Mouse (Mus musculus) heart, postnatal 25 days (tissue): ENCODE results near the gene Tmem53. TPM values are rescaled to one million over a fixed set of nuclear protein-coding genes. Genes with fewer than 3 reads are reported as not detected.

Experiments
- DNase-seq: peaks from one replicate; pipeline ENCODE4 v3.0.0; 2022; ENCODE audit warnings: low spot score
- intact Hi-C: fragments of 180-260 bp; cut with DNase I; formaldehyde crosslinking; loops from one replicate; pipeline ENCODE4 v1.15.1; 2025
- total RNA-seq, 2 experiments: library from RNA; stranded (reverse); gene quantifications; 2 replicates each; pipeline ENCODE4 v1.2.3; 2021

Gene Tmem53
- 10 to 100 TPM; 23.8 to 30.3 TPM for total RNA-seq

GRCm38 (mm10) chr4:117251801-117252316 lies at the start of gene Tmem53, which contains the start of gene Armh1:
Tmem53 (plus strand) TSS chr4:117251951.
Armh1 (minus strand) TSS chr4:117252125.
- intact Hi-C loops, result no loop called here
- peak; percentile 86 for DNase-seq

GRCm38 (mm10) chr4:117202046-117202991 lies 49.4 kb upstream of the Tmem53 start:
- intact Hi-C loops, result no loop called here
- DNase-seq, result no peak

DNA sequence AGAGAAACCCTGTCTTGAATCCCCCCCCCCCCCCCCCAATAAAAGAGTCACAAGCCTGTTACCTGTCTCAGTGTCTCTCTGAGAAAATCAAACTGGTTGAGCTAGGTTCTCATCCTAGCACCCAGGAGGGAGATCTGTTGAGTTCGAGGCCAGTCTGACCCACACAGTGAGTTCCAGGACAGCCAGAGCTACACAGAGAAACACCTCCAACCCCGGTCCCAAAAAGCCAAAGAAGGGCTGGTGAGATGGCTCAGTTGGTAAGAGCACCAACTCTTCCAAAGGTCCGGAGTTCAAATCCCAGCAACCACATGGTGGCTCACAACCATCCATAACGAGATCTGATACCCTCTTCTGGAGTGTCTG lies 48.8 kb upstream of the Tmem53 start:
- no peak for DNase-seq
- intact Hi-C loops, result no loop called here

- no peak for DNase-seq
- intact Hi-C loops, result no loop called here
Measured at GRCm38 (mm10) chr4:117209592-117209991, 42.2 kb upstream of the Tmem53 start.

- intact Hi-C loops, result no loop called here
- peak; percentile 31 for DNase-seq
Measured at GRCm38 (mm10) chr4:117210147-117211074, 41.3 kb upstream of the Tmem53 start.

DNA sequence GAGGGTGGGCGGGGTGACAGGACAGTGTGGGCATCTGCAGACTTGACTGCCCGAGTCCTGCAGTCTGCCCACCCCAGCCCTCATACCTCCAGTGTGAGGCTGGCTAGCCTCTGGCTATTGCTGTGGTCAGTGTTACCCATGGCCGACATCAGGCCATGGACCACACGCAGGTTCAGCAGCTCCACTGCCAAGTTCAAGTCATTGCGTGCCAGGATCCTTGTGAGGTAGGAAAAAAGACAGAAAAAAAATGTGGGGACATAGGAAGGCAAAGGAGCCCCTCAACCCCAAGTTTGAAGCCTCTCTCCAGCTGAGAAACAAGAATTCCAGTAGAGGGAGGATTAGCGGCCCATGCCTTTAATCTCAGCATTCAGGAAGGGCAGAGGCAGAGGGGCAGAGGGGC lies 37.5 kb upstream of the Tmem53 start:
- DNase-seq, result no peak
- intact Hi-C loops, result no loop called here

GRCm38 (mm10) chr4:117217029-117217428 lies 34.7 kb upstream of the Tmem53 start:
- intact Hi-C loops, result loop anchor here (5.0 kb wide), 1 partner anchor 215 kb away; no protein-coding TSS in a partner anchor

GRCm38 (mm10) chr4:117218517-117219219 lies 33.1 kb upstream of the Tmem53 start:
- no peak for DNase-seq
- intact Hi-C loops, result loop anchor here (5.0 kb wide), 1 partner anchor 216 kb away; no protein-coding TSS in a partner anchor

More at GRCm38 (mm10) chr4:117217029-117217428, 34.7 kb upstream of the Tmem53 start:
- no peak for DNase-seq

DNA sequence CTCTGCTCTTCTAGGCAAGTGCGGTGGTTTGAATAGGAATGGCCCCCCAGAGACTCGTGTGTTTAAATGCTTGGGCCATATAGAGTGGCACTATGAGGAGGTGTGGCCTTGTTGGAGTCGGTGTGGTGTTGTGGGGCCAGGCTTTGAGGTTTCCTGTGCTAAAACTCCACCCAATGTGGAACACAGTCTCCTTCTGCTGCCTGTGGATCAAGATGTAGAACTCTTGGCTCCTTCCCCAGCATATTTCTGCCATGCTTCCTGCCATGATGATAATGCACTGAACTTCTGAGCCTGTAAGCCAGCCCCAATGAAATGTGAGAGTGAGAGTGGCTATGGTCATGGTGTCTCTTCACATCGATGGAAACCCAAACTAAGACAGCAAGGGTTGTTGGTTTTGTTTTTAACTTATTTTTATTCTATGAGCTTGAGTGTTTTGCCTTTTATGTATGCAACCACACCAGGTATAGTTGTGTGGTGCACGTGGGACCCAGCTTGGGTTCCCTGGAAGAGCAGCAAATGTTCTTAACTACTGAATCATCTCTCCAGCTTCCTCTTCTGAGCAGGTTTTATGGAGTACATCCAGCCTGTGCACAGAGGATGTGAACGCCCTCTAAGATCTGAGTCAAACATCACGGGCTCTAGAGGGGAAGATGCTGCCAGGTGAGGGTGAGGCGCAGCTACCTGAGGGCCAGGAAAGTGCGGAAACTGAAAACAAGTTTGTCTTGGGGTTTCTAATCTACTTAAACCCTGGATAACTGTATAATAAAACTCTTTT lies 30.8 kb upstream of the Tmem53 start:
- intact Hi-C loops, result no loop called here
- no peak for DNase-seq

DNA sequence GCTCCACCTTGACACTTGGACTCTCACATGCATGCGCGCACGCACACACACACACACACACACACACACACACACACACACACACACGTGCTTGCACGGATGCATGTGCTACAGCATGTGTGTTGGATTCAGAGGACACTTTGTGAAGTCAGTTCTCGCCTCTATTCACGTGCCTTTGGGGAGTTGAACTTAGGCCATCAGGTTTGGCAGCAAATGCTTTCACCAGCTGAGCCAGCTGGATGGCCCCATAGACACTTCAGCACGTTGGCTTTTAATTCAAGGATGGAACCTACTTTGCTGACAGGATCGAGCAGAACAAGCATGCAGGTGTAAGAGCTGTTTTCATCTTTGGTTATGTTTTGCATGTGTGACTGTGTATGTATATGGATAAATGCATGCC lies 29.9 kb upstream of the Tmem53 start:
- intact Hi-C loops, result no loop called here
- DNase-seq, result no peak

GRCm38 (mm10) chr4:117223001-117223400 lies 28.8 kb upstream of the Tmem53 start:
- DNase-seq, result no peak
- intact Hi-C loops, result no loop called here

DNA sequence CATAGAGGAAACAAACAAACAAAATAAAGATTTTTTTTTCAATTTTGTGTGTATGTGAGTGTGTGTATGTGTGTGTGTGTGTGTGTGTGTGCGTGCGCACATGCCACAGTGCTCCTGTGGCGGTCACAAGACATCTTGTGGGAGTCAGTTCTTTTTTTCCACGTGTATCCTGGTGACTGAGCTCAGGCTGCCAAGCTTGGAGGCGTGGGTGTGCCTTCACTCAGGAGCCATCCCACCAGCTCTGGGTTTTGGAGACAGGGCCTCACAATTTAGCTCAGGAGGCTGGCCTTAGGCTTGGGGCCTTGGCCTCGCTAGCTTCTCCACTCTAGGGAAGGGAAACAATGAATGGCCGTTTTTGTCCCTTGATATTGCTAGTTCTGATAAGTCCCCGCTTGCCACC lies 27.6 kb upstream of the Tmem53 start:
- intact Hi-C loops, result no loop called here
- DNase-seq, result no peak

GRCm38 (mm10) chr4:117225250-117225649 lies 26.5 kb upstream of the Tmem53 start:
- intact Hi-C loops, result no loop called here
- no peak for DNase-seq

GRCm38 (mm10) chr4:117229590-117229989 lies 22.2 kb upstream of the Tmem53 start:
- intact Hi-C loops, result no loop called here
- no peak for DNase-seq

- intact Hi-C loops, result loop anchor here (1.0 kb wide), 1 partner anchor 37 kb away; no protein-coding TSS in a partner anchor
- no peak for DNase-seq
Measured at GRCm38 (mm10) chr4:117230331-117230730, 21.4 kb upstream of the Tmem53 start.

DNA sequence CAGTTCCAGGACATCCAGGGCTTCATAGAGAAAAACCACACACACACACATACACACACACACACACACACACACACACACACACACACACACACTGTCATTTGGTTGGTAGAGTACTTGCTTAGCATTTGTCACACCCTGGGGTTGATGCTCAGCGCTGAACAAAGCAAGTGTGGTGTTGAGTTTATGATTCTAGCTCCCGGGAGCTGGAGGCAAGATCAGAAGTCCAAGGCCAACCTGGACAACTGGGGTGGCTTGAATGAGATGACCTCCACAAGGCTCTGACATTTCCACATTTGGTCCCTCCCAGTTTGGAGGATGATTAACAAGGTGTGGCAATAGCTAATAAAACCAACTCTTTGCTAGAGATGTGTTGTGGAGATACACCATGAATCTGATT lies 20.5 kb upstream of the Tmem53 start:
- intact Hi-C loops, result no loop called here
- DNase-seq, result no peak

GRCm38 (mm10) chr4:117234166-117234741 lies 17.5 kb upstream of the Tmem53 start:
- no peak for DNase-seq
- intact Hi-C loops, result no loop called here

- DNase-seq, result no peak
- intact Hi-C loops, result no loop called here
Measured at GRCm38 (mm10) chr4:117235822-117236221, 15.9 kb upstream of the Tmem53 start.
